Mouse (Mus musculus) lung, adult 2 months (tissue): ENCODE results near the gene Pla2g4d. TPM values are rescaled to one million over a fixed set of nuclear protein-coding genes. Genes with fewer than 3 reads are reported as not detected.

ENCODE experiments used
- DNase-seq: peaks from one replicate; pipeline ENCODE4 v3.0.0; 2022
- H3K4me1 ChIP-seq: fragments of 200-500 bp; 2 replicates; pipeline ENCODE4 v1.6.1; 2011; ENCODE audit warnings: low read length; ENCODE audit not compliant: control insufficient read depth, insufficient read depth
- H3K4me3 ChIP-seq: fragments of 200-500 bp; replicated peaks from 2 replicates; pipeline ENCODE3; 2011; ENCODE audit warnings: low read depth, mild to moderate bottlenecking, control low read depth, low read length; ENCODE audit errors: extremely low read depth
- CTCF ChIP-seq: fragments of 200-500 bp; IDR thresholded peaks from 2 replicates; pipeline ENCODE4 v1.5.1; 2011; ENCODE audit warnings: mild to moderate bottlenecking, low read length, control low read depth; ENCODE audit not compliant: insufficient read depth
- POLR2A ChIP-seq: fragments of 200-500 bp; IDR thresholded peaks from 2 replicates; pipeline ENCODE4 v1.6.1; 2011; ENCODE audit warnings: low read depth, mild to moderate bottlenecking, control low read depth, low read length, borderline replicate concordance; ENCODE audit errors: extremely low read depth
- WGBS: fragments of 180-500 bp; shearing (Covaris S2); methylation state at CpG from one replicate; pipeline ENCODE4 v1.1.7; 2018; 5-methylcytosine and 5-hydroxymethylcytosine counted together
- polyA plus RNA-seq: library from polyadenylated mRNA; depleted of rRNA; stranded (reverse); fragments of >200 nt; gene quantifications from 2 replicates; pipeline ENCODE4 v1.2.3, GENCODE M21; 2012

The Pla2g4d gene
- polyA plus RNA-seq, 1 experiment: 2.2 TPM

- DNase-seq: no peak
- 75% methylated on average over 9 of the region's 9 CpGs for WGBS
- Histone ChIP-seq H3K4me3 (no peak overlapping the region), H3K4me1 (no peaks in the 10 kb centered on the region)
- TF ChIP-seq POLR2A (no peak), CTCF (no peak)
These were observed 2.6 kb upstream of the Pla2g4d start for GRCm38 (mm10) chr2:120291471-120292078.

- 91% methylated on average over 3 of the region's 3 CpGs for WGBS
- TF ChIP-seq CTCF (no peak), POLR2A (no peak)
- DNase-seq: no peak
- H3K4me1 ChIP-seq: no peaks in the 10 kb centered on the region
- H3K4me3 ChIP-seq: no peak overlapping the region
These were observed 596 bp downstream of the Pla2g4d start for GRCm38 (mm10) chr2:120288401-120288800.

- Histone ChIP-seq H3K4me1 (no peaks in the 10 kb centered on the region), H3K4me3 (no peak overlapping the region)
- no peak for TF ChIP-seq CTCF
- no peak for TF ChIP-seq POLR2A
- DNase-seq: no peak
- WGBS: 65% methylated on average over 4 of the region's 4 CpGs
These were observed 3.4 kb downstream of the Pla2g4d start for GRCm38 (mm10) chr2:120285639-120286038.

DNA sequence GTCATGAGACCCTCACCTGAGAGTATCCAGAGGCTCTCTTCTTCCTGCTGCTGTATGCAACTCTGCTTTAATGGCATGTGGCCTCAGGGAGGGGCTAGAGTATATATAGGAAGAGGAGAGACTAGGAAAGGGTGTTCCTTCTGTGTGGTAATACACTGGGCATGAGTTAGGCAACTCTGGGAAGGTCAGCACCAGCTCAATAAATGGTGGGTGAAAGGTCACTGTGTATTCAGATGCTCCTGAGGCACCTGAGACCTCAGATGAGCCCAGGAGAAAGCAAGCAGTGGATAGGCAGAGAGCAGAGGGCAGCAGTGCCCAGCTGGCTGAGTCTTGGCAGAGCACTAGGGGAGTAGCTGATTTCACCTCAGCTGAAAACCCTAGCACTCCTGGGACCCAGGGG lies 4.3 kb downstream of the Pla2g4d start:
- H3K4me3 ChIP-seq: no peak overlapping the region
- no peak for DNase-seq
- no peaks in the 10 kb centered on the region for H3K4me1 ChIP-seq
- TF ChIP-seq CTCF: no peak
- no peak for TF ChIP-seq POLR2A

- H3K4me3 ChIP-seq: no peak overlapping the region
- H3K4me1 ChIP-seq: no peaks in the 10 kb centered on the region
- WGBS: 74% methylated on average over 5 of the region's 5 CpGs
- no peak for DNase-seq
- no peak for TF ChIP-seq CTCF
- no peak for TF ChIP-seq POLR2A
These were observed 4.9 kb downstream of the Pla2g4d start for GRCm38 (mm10) chr2:120284094-120284493.

DNA sequence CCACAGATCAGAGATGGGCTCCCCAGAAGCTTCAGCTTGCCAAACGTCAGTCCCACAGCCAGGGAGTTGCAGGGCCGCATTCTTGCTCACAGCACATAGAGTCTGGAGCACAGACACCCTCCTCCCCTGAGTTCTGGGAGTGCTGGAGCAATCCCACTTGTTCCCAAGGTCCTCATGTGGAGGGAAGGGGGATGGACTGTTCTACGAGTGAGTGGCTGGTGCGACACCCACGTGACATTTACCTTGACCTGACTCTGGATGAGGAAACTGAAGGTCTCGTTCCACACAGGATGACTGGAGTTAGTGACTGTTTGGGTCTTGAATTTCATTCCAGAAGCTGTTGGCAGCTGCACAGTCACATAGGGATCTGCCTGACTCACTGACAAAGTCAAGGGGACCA lies 5.4 kb downstream of the Pla2g4d start:
- Histone ChIP-seq H3K4me1 (no peaks in the 10 kb centered on the region), H3K4me3 (no peak overlapping the region)
- WGBS: 41% methylated on average over 6 of the region's 6 CpGs
- DNase-seq: no peak
- TF ChIP-seq CTCF (no peak), POLR2A (no peak)

DNA sequence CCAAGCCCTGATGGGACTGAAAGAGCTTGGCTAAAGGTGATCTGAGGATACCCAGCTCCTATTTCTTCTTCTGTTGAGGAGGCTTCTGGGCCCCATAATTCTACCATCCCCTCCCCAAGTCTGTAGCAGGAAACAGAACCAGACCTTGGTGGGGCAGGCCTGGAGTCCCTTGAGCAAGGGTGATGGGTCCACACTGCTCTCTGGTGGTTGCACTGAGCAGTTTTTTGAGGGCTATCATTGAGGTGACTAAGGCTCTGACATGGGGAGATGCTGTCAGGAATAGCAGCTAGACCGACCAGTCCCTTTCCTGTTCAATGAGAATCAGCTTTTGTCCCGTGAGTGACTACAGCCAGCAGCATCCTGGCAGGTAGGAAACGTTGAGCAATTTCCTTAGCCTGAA lies 7.8 kb downstream of the Pla2g4d start:
- no peak for TF ChIP-seq POLR2A
- TF ChIP-seq CTCF: no peak
- WGBS: 44% methylated on average over 3 of the region's 3 CpGs
- Histone ChIP-seq H3K4me3 (no peak overlapping the region), H3K4me1 (no peaks in the 10 kb centered on the region)
- no peak for DNase-seq

- Histone ChIP-seq H3K4me3 (no peak overlapping the region), H3K4me1 (no peaks in the 10 kb centered on the region)
- DNase-seq: peak; percentile 51
- 15% methylated on average over 8 of the region's 8 CpGs for WGBS
- TF ChIP-seq CTCF (peak; percentile 84), POLR2A (no peak)
These were observed 9.0 kb downstream of the Pla2g4d start for GRCm38 (mm10) chr2:120279961-120280360.

- no peak overlapping the region for H3K4me3 ChIP-seq
- H3K4me1 ChIP-seq: no peaks in the 10 kb centered on the region
- TF ChIP-seq POLR2A (no peak), CTCF (no peak)
- whole genome bisulfite sequencing: 81% methylated on average over 4 of the region's 4 CpGs
- no peak for DNase-seq
These were observed 12.0 kb downstream of the Pla2g4d start for GRCm38 (mm10) chr2:120276951-120277350.

DNA sequence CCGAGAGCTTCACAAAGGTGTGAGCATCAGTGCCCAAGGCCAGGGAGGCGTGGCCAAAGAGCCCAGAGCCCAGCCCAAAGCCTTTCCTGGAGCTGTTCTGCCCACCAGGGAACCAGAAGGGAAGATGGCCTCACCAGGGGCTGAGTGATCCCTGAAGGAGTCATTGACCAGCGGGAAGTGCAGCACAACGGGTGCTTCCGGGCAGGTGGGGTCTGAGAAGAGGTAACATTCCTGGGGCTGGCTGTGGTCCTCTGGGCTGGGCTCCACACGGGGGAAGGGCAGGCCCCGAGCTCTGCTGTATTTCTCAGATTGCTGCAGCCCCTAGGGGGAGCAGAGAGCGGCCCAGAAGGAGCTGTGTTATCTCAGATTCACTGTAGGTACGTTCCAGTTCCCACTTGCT lies 20.4 kb downstream of the Pla2g4d start:
- no peak overlapping the region for H3K4me3 ChIP-seq
- H3K4me1 ChIP-seq: no peaks in the 10 kb centered on the region
- WGBS: 4% methylated on average over 9 of the region's 9 CpGs
- no peak for DNase-seq
- TF ChIP-seq CTCF (no peak), POLR2A (no peak)

- TF ChIP-seq POLR2A (no peak), CTCF (no peak)
- 76% methylated on average over 6 of the region's 6 CpGs for WGBS
- Histone ChIP-seq H3K4me1 (no peaks in the 10 kb centered on the region), H3K4me3 (no peak overlapping the region)
- DNase-seq: no peak
These were observed 23.5 kb downstream of the Pla2g4d start for GRCm38 (mm10) chr2:120265523-120265922.
